Mouse (Mus musculus) small intestine, adult 2 months (tissue): ENCODE data around the gene Lypla2.

Experiments
- CTCF ChIP-seq: fragments of 200-500 bp; IDR thresholded peaks from 2 replicates; pipeline ENCODE4 v1.5.1; 2012; ENCODE audit warnings: low read depth, mild to moderate bottlenecking, control low read depth, inconsistent platforms, low read length, moderate library complexity, mixed read lengths; ENCODE audit not compliant: insufficient replicate concordance, insufficient read length; ENCODE audit errors: extremely low read depth
- POLR2A ChIP-seq: fragments of 200-500 bp; IDR thresholded peaks from 2 replicates; pipeline ENCODE4 v1.6.1; 2012; ENCODE audit warnings: low read depth, mild to moderate bottlenecking, control low read depth, inconsistent platforms, low read length, moderate library complexity

GRCm38 (mm10) chr4:135995118-135995517 lies 22.7 kb upstream of the Lypla2 start:
- TF ChIP-seq POLR2A (no peak), CTCF (no peak)
